Mouse (Mus musculus) spleen, postnatal 4 days (tissue): ENCODE data around the gene Trim29.

Experiments used
- DNase-seq, 2 experiments: peaks; one replicate each; pipeline ENCODE4 v3.0.0; 2022; ENCODE audit warnings: low spot score in 2 of 2

Trim29 gene

GRCm38 (mm10) chr9:43384400-43384799 is 73.8 kb downstream of the Trim29 start:
- DNase-seq = no peak
